Mouse (Mus musculus): ENCODE results near the gene Ufc1.

DNA sequence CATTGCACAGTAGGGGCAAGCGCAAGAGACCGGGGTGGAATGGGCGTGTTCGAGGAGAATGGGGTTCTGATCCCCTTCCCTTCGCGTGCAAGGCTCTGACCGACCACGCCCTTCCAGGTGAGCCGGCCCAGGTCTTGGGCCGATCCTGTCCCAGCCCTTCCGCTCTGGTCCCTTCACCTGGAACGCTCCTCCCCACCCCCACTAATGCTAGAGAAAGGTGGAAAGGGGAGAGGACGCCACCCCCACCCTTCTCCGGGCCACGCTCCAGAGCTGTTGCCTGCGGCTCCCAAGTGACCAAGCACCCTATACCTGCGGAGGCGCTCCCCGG is 24.3 kb downstream of the Ufc1 start:
- no peak for TF ChIP-seq CTCF (conservative IDR thresholded peaks at IDR 0.05 in 1 of 2, IDR thresholded peaks at IDR 0.05 in 1 of 2; ENCODE audit: low read depth in 2 of 2, low read length in 2 of 2)
- no peak for TF ChIP-seq ETS1 (conservative IDR thresholded peaks at IDR 0.05; ENCODE audit: low read depth, low read length)
- TF ChIP-seq TBP (conservative IDR thresholded peaks at IDR 0.05; ENCODE audit: low read depth, low read length) = no peak
